Mouse (Mus musculus) liver, embryonic 11.5 days (tissue): ENCODE results near the gene Spg20. TPM values are rescaled to one million over a fixed set of nuclear protein-coding genes. Genes with fewer than 3 reads are reported as not detected.

Source experiments
- ATAC-seq: fragments of 200-750 bp; cut with Nextera tagmentation; replicated peaks from 2 replicates; pipeline ENCODE4 v1.8.0; 2017; ENCODE audit warnings: moderate number of reproducible peaks, mild to moderate bottlenecking, moderate TSS enrichment, moderate library complexity; ENCODE audit not compliant: low FRiP score
- DNase-seq: peaks from one replicate; pipeline ENCODE4 v3.0.0-alpha.2; 2017; ENCODE audit warnings: low spot score
- H3K27ac ChIP-seq: fragments of 300-500 bp; sonication (generic); 2 replicates; pipeline ENCODE4 v1.5.1; 2014; ENCODE audit warnings: mild to moderate bottlenecking, low read depth, low read length, control low read depth
- H3K27me3 ChIP-seq: fragments of 300-500 bp; sonication (generic); replicated peaks from 2 replicates; pipeline ENCODE4 v1.6.1; 2014; ENCODE audit warnings: low read length, mixed read lengths; ENCODE audit not compliant: control insufficient read depth, insufficient read depth
- H3K36me3 ChIP-seq: fragments of 300-500 bp; sonication (generic); 2 replicates; pipeline ENCODE4 v1.6.1; 2014; ENCODE audit warnings: mild to moderate bottlenecking, low read length, moderate library complexity, mixed read lengths; ENCODE audit not compliant: control insufficient read depth, insufficient read depth
- H3K4me1 ChIP-seq: fragments of 300-500 bp; sonication (generic); replicated peaks from 2 replicates; pipeline ENCODE4 v1.6.1; 2014; ENCODE audit warnings: low read length, mixed read lengths; ENCODE audit not compliant: control insufficient read depth, insufficient read depth
- H3K4me2 ChIP-seq: fragments of 300-500 bp; sonication (generic); 2 replicates; pipeline ENCODE4 v1.6.1; 2014; ENCODE audit warnings: mild to moderate bottlenecking, control low read depth, moderate library complexity
- H3K4me3 ChIP-seq: fragments of 300-500 bp; sonication (generic); 2 replicates; pipeline ENCODE4 v1.5.1; 2014; ENCODE audit warnings: low read depth, low read length, control low read depth
- H3K9ac ChIP-seq: fragments of 300-500 bp; sonication (generic); 2 replicates; pipeline ENCODE4 v1.6.1; 2014; ENCODE audit warnings: low read depth, low read length, control low read depth
- H3K9me3 ChIP-seq: fragments of 300-500 bp; sonication (generic); 2 replicates; pipeline ENCODE4 v1.6.1; 2016; ENCODE audit warnings: low read length, inconsistent platforms, mixed read lengths; ENCODE audit not compliant: control insufficient read depth
- WGBS: fragments of 180-500 bp; shearing (Covaris S2); extraction: QIAGEN DNeasy Blood & Tissue Kit; methylation state at CpG from one replicate; pipeline ENCODE4 v1.1.7; 2014; 5-methylcytosine and 5-hydroxymethylcytosine counted together
- polyA plus RNA-seq: library from polyadenylated mRNA; unstranded; fragments of >200 nt; fragmentation: Nextera tagmentation; extraction: Ambion mirVana; gene quantifications from 2 replicates; pipeline ENCODE4 v1.2.1, GENCODE M21; 2014

Spg20 gene
- polyA plus RNA-seq, 1 experiment from 2014 or later = 27.9 TPM

GRCm38 (mm10) chr3:55089291-55089690 lies 22.6 kb upstream of the Spg20 start:
- no peaks in the 10 kb centered on the region for H3K27me3 ChIP-seq
- no peak overlapping the region for H3K4me2 ChIP-seq
- WGBS = 78% methylated on average over 4 of the region's 4 CpGs
- H3K9me3 ChIP-seq = no peaks in the 10 kb centered on the region
- DNase-seq = no peak
- no peaks in the 10 kb centered on the region for H3K4me1 ChIP-seq
- no peak overlapping the region for H3K27ac ChIP-seq
- no peak overlapping the region for H3K9ac ChIP-seq
- ATAC-seq = no peak
- no peaks in the 10 kb centered on the region for H3K36me3 ChIP-seq
- no peak overlapping the region for H3K4me3 ChIP-seq

- H3K36me3 ChIP-seq = no peaks in the 10 kb centered on the region
- ATAC-seq = no peak
- H3K9me3 ChIP-seq = no peaks in the 10 kb centered on the region
- no peaks in the 10 kb centered on the region for H3K27me3 ChIP-seq
- no peaks in the 10 kb centered on the region for H3K4me1 ChIP-seq
- DNase-seq = no peak
- no peak overlapping the region for H3K4me3 ChIP-seq
- H3K4me2 ChIP-seq = no peak overlapping the region
- H3K9ac ChIP-seq = no peak overlapping the region
- 51% methylated on average over 1 of the region's 1 CpGs for WGBS
- no peak overlapping the region for H3K27ac ChIP-seq
Observed at GRCm38 (mm10) chr3:55093161-55093560, 18.7 kb upstream of the Spg20 start.

DNA sequence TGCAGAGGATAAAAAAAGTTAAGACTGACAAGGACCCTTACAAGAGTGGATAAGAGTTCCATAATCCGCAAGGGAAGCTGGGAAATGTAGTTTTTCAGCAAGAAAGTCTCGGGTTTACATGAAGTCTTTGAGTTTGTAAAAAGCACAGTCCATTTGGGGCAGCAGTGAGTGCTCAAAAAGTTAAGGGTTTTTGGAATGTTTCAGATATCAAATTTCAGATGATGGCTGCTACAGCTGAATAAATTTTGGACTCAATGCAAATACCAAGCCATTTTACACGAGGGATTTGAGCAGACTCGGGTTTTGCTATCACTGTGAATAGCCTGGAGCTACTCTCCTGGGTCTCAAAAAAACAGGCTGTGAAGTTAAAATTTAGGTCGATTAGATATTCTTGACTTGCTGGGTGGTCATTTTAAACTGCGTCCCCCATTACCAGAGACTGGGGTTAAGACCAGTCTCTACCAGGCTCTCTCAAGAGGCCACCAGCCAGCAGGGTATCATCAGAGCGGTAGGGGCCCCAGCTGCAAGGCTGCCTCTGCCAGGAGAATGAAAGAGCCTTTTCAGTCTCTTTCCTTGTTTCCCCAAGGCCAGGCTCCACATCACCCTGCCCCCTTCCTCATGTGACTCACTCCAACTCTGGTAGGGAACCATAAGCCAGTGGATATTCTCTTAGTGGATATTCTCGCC lies 15.8 kb upstream of the Spg20 start:
- H3K9ac ChIP-seq = no peak overlapping the region
- WGBS = 54% methylated on average over 8 of the region's 8 CpGs

GRCm38 (mm10) chr3:55096655-55097005 lies 15.3 kb upstream of the Spg20 start:
- no peak overlapping the region for H3K4me2 ChIP-seq
- no peak overlapping the region for H3K4me3 ChIP-seq
- H3K4me1 ChIP-seq = no peaks in the 10 kb centered on the region
- WGBS = 64% methylated on average over 2 of the region's 2 CpGs
- DNase-seq = no peak
- ATAC-seq = no peak
- H3K36me3 ChIP-seq = no peaks in the 10 kb centered on the region
- no peaks in the 10 kb centered on the region for H3K27me3 ChIP-seq
- no peak overlapping the region for H3K9ac ChIP-seq
- no peaks in the 10 kb centered on the region for H3K9me3 ChIP-seq
- no peak overlapping the region for H3K27ac ChIP-seq

More for the DNA sequence above, 15.8 kb upstream of the Spg20 start:
- DNase-seq (no peak), ATAC-seq (no peak)
- H3K4me3 ChIP-seq = no peak overlapping the region
- no peaks in the 10 kb centered on the region for H3K4me1 ChIP-seq
- H3K4me2 ChIP-seq = no peak overlapping the region
- H3K36me3 ChIP-seq = no peaks in the 10 kb centered on the region
- H3K27me3 ChIP-seq = no peaks in the 10 kb centered on the region
- no peaks in the 10 kb centered on the region for H3K9me3 ChIP-seq
- H3K27ac ChIP-seq = no peak overlapping the region

DNA sequence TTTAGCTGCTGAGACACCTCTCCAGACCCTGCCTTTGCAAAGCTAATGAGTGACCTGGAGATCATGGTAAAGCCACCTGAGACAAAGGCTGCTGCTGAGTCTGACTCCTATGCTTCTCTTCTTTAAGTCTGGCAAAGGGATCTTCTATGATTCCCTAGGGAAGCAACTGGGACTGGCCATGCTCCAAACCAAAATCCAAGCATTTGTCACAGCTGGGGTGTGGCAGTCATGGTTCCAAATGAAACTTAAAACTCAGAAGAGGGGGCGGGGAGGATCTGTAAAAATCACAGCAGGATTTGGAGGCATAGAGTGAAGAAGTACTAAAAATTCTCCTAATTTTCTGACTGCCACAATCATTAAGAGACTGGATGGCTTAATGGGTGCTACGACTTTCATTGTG lies 14.7 kb upstream of the Spg20 start:
- H3K9me3 ChIP-seq = no peaks in the 10 kb centered on the region
- WGBS = 73% methylated on average over 2 of the region's 2 CpGs
- H3K9ac ChIP-seq = no peak overlapping the region

GRCm38 (mm10) chr3:55098014-55098413 lies 13.9 kb upstream of the Spg20 start:
- 74% methylated on average over 2 of the region's 2 CpGs for WGBS
- ATAC-seq = no peak
- Histone ChIP-seq H3K9ac (no peak overlapping the region), H3K27ac (no peak overlapping the region), H3K4me3 (no peak overlapping the region), H3K27me3 (no peaks in the 10 kb centered on the region), H3K36me3 (no peaks in the 10 kb centered on the region), H3K9me3 (no peaks in the 10 kb centered on the region), H3K4me2 (no peak overlapping the region), H3K4me1 (no peaks in the 10 kb centered on the region)
- DNase-seq = no peak

More for the DNA sequence above, 14.7 kb upstream of the Spg20 start:
- Histone ChIP-seq H3K4me1 (no peaks in the 10 kb centered on the region), H3K4me2 (no peak overlapping the region), H3K27me3 (no peaks in the 10 kb centered on the region), H3K4me3 (no peak overlapping the region), H3K27ac (no peak overlapping the region), H3K36me3 (no peaks in the 10 kb centered on the region)
- DNase-seq (no peak), ATAC-seq (no peak)

DNA sequence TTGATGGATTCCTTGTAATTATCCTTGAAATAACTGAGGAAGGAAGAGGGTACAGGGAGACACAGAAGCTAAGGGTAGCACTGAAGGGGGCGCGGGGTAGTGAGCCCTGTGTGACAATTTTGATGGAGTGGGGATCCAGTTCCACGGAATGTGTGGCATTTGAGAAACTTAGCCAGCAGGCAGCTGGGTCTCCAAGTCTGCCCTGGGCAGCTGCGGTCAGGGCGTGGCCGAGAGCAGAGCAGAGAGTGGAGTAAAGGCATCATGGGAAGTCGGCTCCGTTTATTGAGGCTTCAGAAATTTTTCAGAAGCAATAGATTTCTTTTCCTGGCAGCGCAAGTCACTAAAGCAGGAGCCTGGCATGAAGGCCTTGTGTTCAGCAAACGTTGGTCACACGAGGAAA lies 12.9 kb upstream of the Spg20 start:
- no peak overlapping the region for H3K4me3 ChIP-seq
- H3K9ac ChIP-seq = no peak overlapping the region
- ATAC-seq (no peak), DNase-seq (no peak)
- no peaks in the 10 kb centered on the region for H3K27me3 ChIP-seq
- H3K27ac ChIP-seq = no peak overlapping the region
- 75% methylated on average over 11 of the region's 11 CpGs for WGBS
- H3K9me3 ChIP-seq = no peaks in the 10 kb centered on the region
- no peaks in the 10 kb centered on the region for H3K36me3 ChIP-seq
- H3K4me2 ChIP-seq = no peak overlapping the region
- H3K4me1 ChIP-seq = no peaks in the 10 kb centered on the region

DNA sequence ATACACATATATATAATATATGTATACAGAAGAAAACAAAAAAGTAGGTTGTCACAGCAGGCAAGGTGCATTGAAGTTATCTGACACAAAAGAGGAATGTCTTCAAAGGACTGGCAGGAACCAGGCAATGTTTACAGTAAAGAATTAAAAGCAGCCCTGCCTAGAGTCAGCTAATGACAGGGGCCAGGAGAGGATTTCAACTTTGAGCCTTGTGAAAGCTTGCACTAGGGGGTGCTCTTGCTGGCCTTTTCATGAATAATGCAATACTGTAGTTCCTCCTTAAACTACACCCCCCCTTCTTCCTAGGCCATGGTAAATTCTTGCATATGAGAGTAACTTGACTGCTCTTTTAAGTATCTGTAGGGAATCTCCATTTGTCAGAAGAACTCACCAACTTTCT lies 10.8 kb upstream of the Spg20 start:
- no peak overlapping the region for H3K9ac ChIP-seq
- H3K27me3 ChIP-seq = no peaks in the 10 kb centered on the region
- H3K4me1 ChIP-seq = no peaks in the 10 kb centered on the region
- no peaks in the 10 kb centered on the region for H3K36me3 ChIP-seq
- no peaks in the 10 kb centered on the region for H3K9me3 ChIP-seq
- DNase-seq (no peak), ATAC-seq (no peak)
- no peak overlapping the region for H3K4me3 ChIP-seq
- H3K27ac ChIP-seq = no peak overlapping the region
- H3K4me2 ChIP-seq = no peak overlapping the region

DNA sequence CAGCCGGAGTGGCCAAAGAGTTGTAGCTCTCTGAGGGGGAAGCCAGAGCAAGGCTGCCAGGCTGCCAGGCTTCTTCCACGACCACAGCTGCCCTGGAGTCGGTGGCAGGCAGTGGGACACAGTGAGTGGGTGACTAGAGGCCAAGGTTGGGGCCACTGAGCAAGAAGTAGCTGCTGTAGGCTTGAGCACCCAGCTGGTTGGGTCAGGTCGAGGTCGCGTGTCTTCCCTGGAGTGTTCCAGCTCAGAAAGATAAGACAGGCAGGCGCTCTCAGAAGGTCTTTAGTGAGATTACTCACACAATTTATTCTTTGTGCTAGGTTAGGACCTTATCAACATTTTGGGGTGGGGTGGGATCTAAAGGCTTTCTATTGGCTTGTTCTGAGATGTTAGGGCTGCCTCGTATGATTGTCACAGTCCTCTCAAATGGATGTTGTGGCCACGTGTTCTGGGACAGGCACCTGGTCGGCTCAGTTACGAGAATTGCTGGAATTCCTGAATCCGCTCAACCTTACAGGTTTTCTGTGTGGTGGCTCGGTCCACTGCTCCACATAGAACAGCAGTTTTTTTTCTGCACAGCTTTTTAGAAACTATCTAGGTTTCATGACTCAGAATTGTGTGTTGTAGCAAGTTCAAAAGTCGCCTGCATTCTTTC lies 6.4 kb upstream of the Spg20 start:
- Histone ChIP-seq H3K4me3 (no peak overlapping the region), H3K9ac (no peak overlapping the region), H3K27ac (no peak overlapping the region), H3K4me1 (no peaks in the 10 kb centered on the region), H3K4me2 (no peak overlapping the region), H3K36me3 (no peaks in the 10 kb centered on the region), H3K9me3 (no peaks in the 10 kb centered on the region), H3K27me3 (no peaks in the 10 kb centered on the region)
- ATAC-seq (no peak), DNase-seq (no peak)
- WGBS = 74% methylated on average over 14 of the region's 14 CpGs
